Comparison of ENCODE assay signal across 22 mouse cellular contexts in genomic region chr11:8773260-8773659, GRCm38 (mm10).
DNase-seq lines count a peak whose midpoint lies in the region; ATAC-seq and TF ChIP-seq lines count a peak whose summit lies in the region.
"Had no signal": no experiment of that assay in that cellular context is flagged by ENCODE, and none has a peak within 500 bp of the region (broad histone marks: within the 10 kb centered on the region; RNA-seq: fewer than 3 reads in every experiment).

No protein-coding gene starts in this region.

- H3K27me3 ChIP-seq in heart, embryonic 10.5 days (ENCODE audit: insufficient read depth, poor library complexity, severe bottlenecking) = no peaks in the 10 kb centered on the region
- no peaks in the 10 kb centered on the region for H3K27me3 ChIP-seq in lung, embryonic 16.5 days (ENCODE audit: control insufficient read depth, insufficient read depth, low read depth, low read length)
- no peaks in the 10 kb centered on the region for H3K27me3 ChIP-seq in stomach, postnatal 0 days (ENCODE audit: control insufficient read depth, insufficient read depth, low read length)
- H3K27me3 ChIP-seq: embryonic facial prominence, embryonic 15.5 days; forebrain, embryonic 12.5 days; limb, embryonic 12.5 days; neural tube, embryonic 12.5 days had no signal

- DNase-seq in heart, embryonic 10.5 days (ENCODE audit: low spot score) = peak; percentile 69
- no peak for DNase-seq in heart, postnatal 14 days
- no peak for DNase-seq in lung, postnatal 25 days (ENCODE audit: low spot score)
- DNase-seq in ES-E14 (ENCODE audit: low read depth, low spot score) = peak; percentile 17
- DNase-seq in stomach, postnatal 0 days (ENCODE audit: low spot score) = peak; percentile 26
- no peak for DNase-seq in layer of hippocampus, adult 9-10 months (ENCODE audit: low spot score)
- DNase-seq: adrenal gland, postnatal 14 days; cerebellum, adult 18-20 months; forebrain, postnatal 0 days; kidney, adult 18-20 months; kidney, postnatal 10 days; right cerebral cortex, postnatal 4 days had no signal

- peak; percentile 27; the same call in 1 of the 2 replicates for ATAC-seq in lung, embryonic 16.5 days (ENCODE audit: low read depth)
- ATAC-seq in stomach, postnatal 0 days (ENCODE audit: low FRiP score, low TSS enrichment) = 0 out of 2 replicates have a peak, but pooled peaks have one; percentile 10
- ATAC-seq: forebrain, postnatal 0 days; midbrain, embryonic 16.5 days had no signal

- no peak for TF ChIP-seq EP300 in stomach, postnatal 0 days (optimal IDR thresholded peaks at IDR 0.05)

- in situ Hi-C loops in ES-E14 (cut with MboI; ENCODE audit: low sequenced_read_pairs in 2 of 2, unreplicated experiment in 2 of 2) = no loop called here

- no peaks in the 10 kb centered on the region for H3K9me3 ChIP-seq in heart, embryonic 10.5 days
- H3K9me3 ChIP-seq in lung, embryonic 16.5 days (ENCODE audit: control insufficient read depth, low read length) = no peaks in the 10 kb centered on the region
- no peaks in the 10 kb centered on the region for H3K9me3 ChIP-seq in ES-E14 (ENCODE audit: control insufficient read depth, insufficient read depth, low read depth, low read length)
- no peaks in the 10 kb centered on the region for H3K9me3 ChIP-seq in stomach, postnatal 0 days (ENCODE audit: control insufficient read depth, low read length)
- H3K9me3 ChIP-seq: embryonic facial prominence, embryonic 10.5 days; embryonic facial prominence, embryonic 15.5 days; forebrain, embryonic 12.5 days; limb, embryonic 12.5 days; neural tube, embryonic 12.5 days had no signal

- H3K4me3 ChIP-seq in heart, embryonic 10.5 days = no peak overlapping the region
- H3K4me3 ChIP-seq in lung, embryonic 16.5 days (ENCODE audit: low read length) = no peak overlapping the region
- peak overlapping the region in 1 of 2 experiments; percentile 32; a peak in 1 of 4 replicates for H3K4me3 ChIP-seq in ES-E14 (ENCODE audit: insufficient read depth in 1 of 2, low read depth in 1 of 2, low read length in 2 of 2, poor library complexity in 1 of 2, severe bottlenecking in 1 of 2)
- H3K4me3 ChIP-seq in stomach, postnatal 0 days (ENCODE audit: low read depth, low read length) = no peak overlapping the region
- H3K4me3 ChIP-seq: embryonic facial prominence, embryonic 10.5 days; embryonic facial prominence, embryonic 15.5 days; forebrain, embryonic 12.5 days; limb, embryonic 12.5 days; myocyte; neural tube, embryonic 12.5 days had no signal

- H3K4me2 ChIP-seq in lung, embryonic 16.5 days (ENCODE audit: low read depth, low read length) = no peak overlapping the region
- H3K4me2 ChIP-seq in stomach, postnatal 0 days (replicated peaks; ENCODE audit: low read depth) = no peak overlapping the region
- H3K4me2 ChIP-seq: embryonic facial prominence, embryonic 15.5 days; forebrain, embryonic 12.5 days; hindbrain, embryonic 14.5 days; limb, embryonic 12.5 days; midbrain, embryonic 11.5 days; neural tube, embryonic 12.5 days had no signal

- 74% methylated on average over 11 of the region's 11 CpGs for WGBS in heart, embryonic 10.5 days
- WGBS in lung, embryonic 16.5 days = 61% methylated on average over 11 of the region's 11 CpGs
- 65% methylated on average over 11 of the region's 11 CpGs for WGBS in stomach, postnatal 0 days

- H3K9ac ChIP-seq in lung, embryonic 16.5 days (ENCODE audit: low read length) = no peak overlapping the region
- H3K9ac ChIP-seq in ES-E14 (ENCODE audit: insufficient read depth, low read depth, low read length, poor library complexity, severe bottlenecking) = no peak overlapping the region
- no peak overlapping the region for H3K9ac ChIP-seq in stomach, postnatal 0 days (ENCODE audit: low read length)
- H3K9ac ChIP-seq: embryonic facial prominence, embryonic 15.5 days; forebrain, embryonic 12.5 days; forebrain, postnatal 0 days; hindbrain, embryonic 14.5 days; limb, embryonic 12.5 days; neural tube, embryonic 12.5 days had no signal

- no peaks in the 10 kb centered on the region for H3K36me3 ChIP-seq in heart, embryonic 10.5 days
- H3K36me3 ChIP-seq in lung, embryonic 16.5 days (ENCODE audit: control insufficient read depth, insufficient read depth, low read length) = no peaks in the 10 kb centered on the region
- no peaks in the 10 kb centered on the region for H3K36me3 ChIP-seq in ES-E14 (ENCODE audit: control insufficient read depth, insufficient read depth, low read length, poor library complexity, severe bottlenecking)
- H3K36me3 ChIP-seq in stomach, postnatal 0 days (ENCODE audit: control insufficient read depth, insufficient read depth, low read length) = no peaks in the 10 kb centered on the region
- H3K36me3 ChIP-seq: embryonic facial prominence, embryonic 10.5 days; embryonic facial prominence, embryonic 15.5 days; forebrain, embryonic 12.5 days; limb, embryonic 12.5 days; neural tube, embryonic 12.5 days had no signal

- TF ChIP-seq CTCF in stomach, postnatal 0 days (IDR thresholded peaks at IDR 0.05; ENCODE audit: low read depth) = no peak

- H3K27ac ChIP-seq in heart, embryonic 10.5 days = no peak overlapping the region
- no peak overlapping the region for H3K27ac ChIP-seq in lung, embryonic 16.5 days (ENCODE audit: low read length)
- no peak overlapping the region for H3K27ac ChIP-seq in ES-E14 (ENCODE audit: insufficient read depth, low read depth, low read length, poor library complexity, severe bottlenecking)
- H3K27ac ChIP-seq in stomach, postnatal 0 days (replicated peaks) = no peak overlapping the region
- H3K27ac ChIP-seq: embryonic facial prominence, embryonic 10.5 days; embryonic facial prominence, embryonic 15.5 days; forebrain, embryonic 12.5 days; hindbrain, embryonic 14.5 days; limb, embryonic 12.5 days; neural tube, embryonic 12.5 days had no signal

- H3K4me1 ChIP-seq in heart, embryonic 10.5 days = peaks cover 8% of the 10 kb centered on the region; the same call in 1 of the 2 replicates
- peaks cover 8% of the 10 kb centered on the region for H3K4me1 ChIP-seq in lung, embryonic 16.5 days (replicated peaks; ENCODE audit: control insufficient read depth, insufficient read depth, low read length)
- peaks cover 0 to 4% of the 10 kb centered on the region in 2 experiments; a peak in 1 of 4 replicates for H3K4me1 ChIP-seq in ES-E14 (ENCODE audit: control insufficient read depth in 2 of 2, insufficient read depth in 2 of 2, low read length in 2 of 2, poor library complexity in 1 of 2)
- H3K4me1 ChIP-seq in stomach, postnatal 0 days (replicated peaks; ENCODE audit: control insufficient read depth, insufficient read depth) = no peaks in the 10 kb centered on the region
- H3K4me1 ChIP-seq: embryonic facial prominence, embryonic 15.5 days; forebrain, embryonic 12.5 days; neural tube, embryonic 12.5 days had no signal

- intact Hi-C loops in heart, postnatal 14 days (cut with DNase I) = no loop called here

TF ChIP-seq in ES-E14, 5 proteins besides CTCF, POLR2A, EP300 and RAD21:
- TF ChIP-seq MAFK (IDR thresholded peaks at IDR 0.05; ENCODE audit: insufficient read depth, low read depth, low read length) (no peak), ZC3H11A (IDR thresholded peaks at IDR 0.05; ENCODE audit: borderline replicate concordance, low read depth, low read length) (no peak), CHD2 (IDR thresholded peaks at IDR 0.05; ENCODE audit: low read depth, low read length) (no peak), HCFC1 (IDR thresholded peaks at IDR 0.05; ENCODE audit: borderline replicate concordance, insufficient read depth, low read length) (no peak), ZNF384 (IDR thresholded peaks at IDR 0.05; ENCODE audit: low read depth, low read length) (no peak)
TF ChIP-seq in ES-E14: peak in this region for 0.

Comparison
In these comparisons a context has a peak if more than half of its experiments do, and no peak if none do; other contexts are left out.
1. DNase-seq: peak in heart, embryonic 10.5 days (single experiment), ES-E14 (single experiment) and stomach, postnatal 0 days (single experiment); none in heart, postnatal 14 days (0 of 2), lung, postnatal 25 days (single experiment) and layer of hippocampus, adult 9-10 months (single experiment).